Mouse (Mus musculus): Measurements from ENCODE around the gene Slc39a3.

- TF ChIP-seq EP300 (IDR thresholded peaks at IDR 0.05; ENCODE audit: insufficient read depth, low read depth, low read length): no peak
- TF ChIP-seq POLR2A (IDR thresholded peaks at IDR 0.05; ENCODE audit: insufficient read depth, low read depth, low read length): no peak
These were observed 9.0 kb downstream of the Slc39a3 start for GRCm38 (mm10) chr10:81028219-81028618.
